Mouse (Mus musculus) stomach, embryonic 14.5 days (tissue): ENCODE results near the gene Zfp558. TPM values are rescaled to one million over a fixed set of nuclear protein-coding genes. Genes with fewer than 3 reads are reported as not detected.
A peak's percentile ranks its signal among the peaks of the same experiment; 100 is the strongest.

ENCODE experiments used
- ATAC-seq: fragments of 200-750 bp; cut with Nextera tagmentation; 2 replicates; pipeline ENCODE4 v1.8.0; 2017; ENCODE audit warnings: low read depth, moderate TSS enrichment; ENCODE audit not compliant: insufficient number of reproducible peaks, insufficient read depth, low FRiP score
- H3K27ac ChIP-seq: fragments of 300-500 bp; sonication (generic); 2 replicates; pipeline ENCODE4 v1.5.1; 2014; ENCODE audit warnings: mild to moderate bottlenecking, low read length, moderate library complexity, mixed read lengths
- H3K27me3 ChIP-seq: fragments of 300-500 bp; sonication (generic); 2 replicates; pipeline ENCODE4 v1.6.1; 2014; ENCODE audit warnings: low read length, control low read depth, mixed read lengths; ENCODE audit not compliant: control insufficient read depth, insufficient read depth
- H3K36me3 ChIP-seq: fragments of 300-500 bp; sonication (generic); 2 replicates; pipeline ENCODE4 v1.6.1; 2014; ENCODE audit warnings: mild to moderate bottlenecking, control low read depth, low read length, moderate library complexity, mixed read lengths; ENCODE audit not compliant: control insufficient read depth, insufficient read depth
- H3K4me1 ChIP-seq: fragments of 300-500 bp; sonication (generic); 2 replicates; pipeline ENCODE4 v1.6.1; 2014; ENCODE audit warnings: low read length, control low read depth, mixed read lengths; ENCODE audit not compliant: control insufficient read depth, insufficient read depth
- H3K4me2 ChIP-seq: fragments of 300-500 bp; sonication (generic); replicated peaks from 2 replicates; pipeline ENCODE4 v1.6.1; 2014; ENCODE audit warnings: low read depth, low read length, control low read depth
- H3K4me3 ChIP-seq: fragments of 300-500 bp; sonication (generic); 2 replicates; pipeline ENCODE4 v1.5.1; 2014; ENCODE audit warnings: low read depth, low read length, control low read depth
- H3K9ac ChIP-seq: fragments of 300-500 bp; sonication (generic); replicated peaks from 2 replicates; pipeline ENCODE4 v1.6.1; 2014; ENCODE audit warnings: low read depth, mild to moderate bottlenecking, control low read depth, low read length, moderate library complexity, mixed read lengths
- H3K9me3 ChIP-seq: fragments of 300-500 bp; sonication (generic); 2 replicates; pipeline ENCODE4 v1.6.1; 2016; ENCODE audit warnings: low read depth, low read length, control low read depth; ENCODE audit not compliant: control insufficient read depth
- WGBS: fragments of 180-500 bp; shearing (Covaris S2); extraction: QIAGEN DNeasy Blood & Tissue Kit; methylation state at CpG from one replicate; pipeline ENCODE4 v1.1.7; 2014; 5-methylcytosine and 5-hydroxymethylcytosine counted together
- polyA plus RNA-seq: library from polyadenylated mRNA; unstranded; fragments of >200 nt; fragmentation: Nextera tagmentation; extraction: Ambion mirVana; gene quantifications from 2 replicates; pipeline ENCODE4 v1.2.1, GENCODE M21; 2014

The Zfp558 gene
- polyA plus RNA-seq, result 6.1 and 7.1 TPM in 2 replicates

GRCm38 (mm10) chr9:18478168-18478567, at the start of gene Zfp558, which contains the start of gene Mbd3l1:
Gene Zfp558, minus strand, starts transcription at chr9:18478268.
Gene Mbd3l1, plus strand, starts transcription at chr9:18478359.
- Histone ChIP-seq H3K4me3 (no peak within 1 kb of the TSS), H3K36me3 (no peaks in the 10 kb centered on the region), H3K4me2 (no peak within 1 kb of the TSS), H3K9ac (no peak within 1 kb of the TSS), H3K27ac (no peak within 1 kb of the TSS), H3K9me3 (no peaks in the 10 kb centered on the region), H3K27me3 (no peaks in the 10 kb centered on the region), H3K4me1 (no peaks in the 10 kb centered on the region)
- no peak for ATAC-seq
- WGBS, result 72% methylated on average over 3 of the region's 3 CpGs

GRCm38 (mm10) chr9:18508098-18508497, 30.0 kb upstream of the Zfp558 start:
- Histone ChIP-seq H3K27ac (no peak overlapping the region), H3K4me3 (no peak overlapping the region), H3K27me3 (no peaks in the 10 kb centered on the region), H3K4me1 (no peaks in the 10 kb centered on the region), H3K36me3 (no peaks in the 10 kb centered on the region), H3K9me3 (no peaks in the 10 kb centered on the region), H3K4me2 (no peak overlapping the region), H3K9ac (no peak overlapping the region)
- WGBS, result 56% methylated on average over 2 of the region's 2 CpGs
- no peak for ATAC-seq

GRCm38 (mm10) chr9:18473324-18474128, 4.5 kb downstream of the Zfp558 start:
- Histone ChIP-seq H3K27ac (peak overlapping the region; percentile 83), H3K9me3 (no peaks in the 10 kb centered on the region), H3K4me3 (peak overlapping the region; percentile 59), H3K36me3 (no peaks in the 10 kb centered on the region), H3K4me1 (peaks cover 4% of the 10 kb centered on the region; the same call in 1 of the 2 replicates), H3K9ac (peak overlapping the region; percentile 46), H3K27me3 (no peaks in the 10 kb centered on the region), H3K4me2 (peak overlapping the region; percentile 69)
- 4% methylated on average over 38 of the region's 39 CpGs for WGBS
- peak; percentile 97 for ATAC-seq

- peaks cover 4% of the 10 kb centered on the region; the same call in 1 of the 2 replicates for H3K4me1 ChIP-seq
- H3K4me2 ChIP-seq, result no peak overlapping the region
- 84% methylated on average over 3 of the region's 3 CpGs for WGBS
- no peak overlapping the region for H3K27ac ChIP-seq
- H3K4me3 ChIP-seq, result no peak overlapping the region
- H3K9me3 ChIP-seq, result peaks cover 3% of the 10 kb centered on the region; the same call in 1 of the 2 replicates
- no peak for ATAC-seq
- H3K27me3 ChIP-seq, result no peaks in the 10 kb centered on the region
- H3K36me3 ChIP-seq, result no peaks in the 10 kb centered on the region
- no peak overlapping the region for H3K9ac ChIP-seq
These were observed 10.1 kb downstream of the Zfp558 start for GRCm38 (mm10) chr9:18468005-18468404.

GRCm38 (mm10) chr9:18467350-18467749, 10.7 kb downstream of the Zfp558 start:
- H3K4me2 ChIP-seq, result no peak overlapping the region
- 82% methylated on average over 3 of the region's 3 CpGs for WGBS
- no peak overlapping the region for H3K27ac ChIP-seq
- no peaks in the 10 kb centered on the region for H3K27me3 ChIP-seq
- peaks cover 3% of the 10 kb centered on the region; the same call in 1 of the 2 replicates for H3K9me3 ChIP-seq
- H3K4me3 ChIP-seq, result no peak overlapping the region
- no peaks in the 10 kb centered on the region for H3K36me3 ChIP-seq
- H3K9ac ChIP-seq, result no peak overlapping the region
- no peak for ATAC-seq
- H3K4me1 ChIP-seq, result no peaks in the 10 kb centered on the region

GRCm38 (mm10) chr9:18456520-18456919, 21.5 kb downstream of the Zfp558 start:
- peaks cover 11% of the 10 kb centered on the region; the same call in 1 of the 2 replicates for H3K36me3 ChIP-seq

GRCm38 (mm10) chr9:18431687-18432086, 46.4 kb downstream of the Zfp558 start:
- Histone ChIP-seq H3K4me3 (no peak overlapping the region), H3K27ac (no peak overlapping the region), H3K4me2 (no peak overlapping the region), H3K27me3 (no peaks in the 10 kb centered on the region), H3K4me1 (no peaks in the 10 kb centered on the region), H3K9me3 (no peaks in the 10 kb centered on the region), H3K36me3 (no peaks in the 10 kb centered on the region), H3K9ac (no peak overlapping the region)
- 77% methylated on average over 10 of the region's 10 CpGs for WGBS
- no peak for ATAC-seq

More at GRCm38 (mm10) chr9:18456520-18456919, 21.5 kb downstream of the Zfp558 start:
- Histone ChIP-seq H3K4me3 (no peak overlapping the region), H3K4me1 (no peaks in the 10 kb centered on the region), H3K27ac (no peak overlapping the region), H3K27me3 (no peaks in the 10 kb centered on the region), H3K9me3 (peaks cover 5% of the 10 kb centered on the region; the same call in 1 of the 2 replicates), H3K4me2 (no peak overlapping the region), H3K9ac (no peak overlapping the region)
- ATAC-seq, result no peak
- WGBS, result 93% methylated on average over 4 of the region's 4 CpGs

GRCm38 (mm10) chr9:18430354-18430753, 47.7 kb downstream of the Zfp558 start, which contains the start of gene Mbd3l2:
Gene Mbd3l2, plus strand, starts transcription at chr9:18430654.
- Histone ChIP-seq H3K4me3 (no peak within 1 kb of the TSS), H3K9me3 (no peaks in the 10 kb centered on the region), H3K9ac (no peak within 1 kb of the TSS), H3K4me1 (no peaks in the 10 kb centered on the region), H3K27ac (no peak within 1 kb of the TSS), H3K36me3 (no peaks in the 10 kb centered on the region), H3K27me3 (no peaks in the 10 kb centered on the region), H3K4me2 (no peak within 1 kb of the TSS)
- ATAC-seq, result no peak
